Mouse (Mus musculus) layer of hippocampus, adult 11-12 months (tissue): ENCODE results near the gene Stard10.
A peak's percentile ranks its signal among the peaks of the same experiment; 100 is the strongest.

Experiments used
- DNase-seq: peaks from one replicate; pipeline ENCODE4 v3.0.0; 2022; ENCODE audit warnings: low spot score

Stard10 gene

GRCm38 (mm10) chr7:101317014-101317413 is at the start of gene Stard10:
TSS of gene Stard10 (plus strand) at chr7:101317086.
- DNase-seq, result no peak

GRCm38 (mm10) chr7:101267457-101268259 is 49.2 kb upstream of the Stard10 start:
- DNase-seq, result peak; percentile 32

GRCm38 (mm10) chr7:101271602-101272001 is 45.3 kb upstream of the Stard10 start:
- no peak for DNase-seq

GRCm38 (mm10) chr7:101272466-101273160 is 44.3 kb upstream of the Stard10 start:
- no peak for DNase-seq

- no peak for DNase-seq
These were observed 34.2 kb upstream of the Stard10 start for GRCm38 (mm10) chr7:101282721-101283120.

GRCm38 (mm10) chr7:101284504-101284903 is 32.4 kb upstream of the Stard10 start:
- DNase-seq, result no peak

- DNase-seq, result no peak
These were observed 30.0 kb upstream of the Stard10 start for GRCm38 (mm10) chr7:101286891-101287290.

GRCm38 (mm10) chr7:101287820-101288219 is 29.1 kb upstream of the Stard10 start:
- no peak for DNase-seq

GRCm38 (mm10) chr7:101288436-101288835 is 28.4 kb upstream of the Stard10 start:
- no peak for DNase-seq

- DNase-seq, result no peak
These were observed 26.5 kb upstream of the Stard10 start for GRCm38 (mm10) chr7:101290401-101290800.

GRCm38 (mm10) chr7:101291211-101291610 is 25.7 kb upstream of the Stard10 start:
- no peak for DNase-seq

GRCm38 (mm10) chr7:101291641-101292040 is 25.2 kb upstream of the Stard10 start:
- no peak for DNase-seq

GRCm38 (mm10) chr7:101292086-101292485 is 24.8 kb upstream of the Stard10 start:
- DNase-seq, result no peak

- no peak for DNase-seq
These were observed 24.2 kb upstream of the Stard10 start for GRCm38 (mm10) chr7:101292696-101293095.

GRCm38 (mm10) chr7:101293138-101293537 is 23.7 kb upstream of the Stard10 start:
- no peak for DNase-seq

- DNase-seq, result no peak
These were observed 23.3 kb upstream of the Stard10 start for GRCm38 (mm10) chr7:101293611-101294010.

- no peak for DNase-seq
These were observed 21.4 kb upstream of the Stard10 start for GRCm38 (mm10) chr7:101295438-101295837.

GRCm38 (mm10) chr7:101296252-101297022 is 20.4 kb upstream of the Stard10 start:
- peak; percentile 85 for DNase-seq

GRCm38 (mm10) chr7:101297023-101297405 is 19.9 kb upstream of the Stard10 start:
- DNase-seq, result no peak

- no peak for DNase-seq
These were observed 18.5 kb upstream of the Stard10 start for GRCm38 (mm10) chr7:101298375-101298774.

GRCm38 (mm10) chr7:101301361-101301880 is 15.5 kb upstream of the Stard10 start:
- DNase-seq, result no peak

- DNase-seq, result peak; percentile 89
These were observed 14.9 kb upstream of the Stard10 start, which contains the start of gene Atg16l2 for GRCm38 (mm10) chr7:101301881-101302456. TSS of gene Atg16l2 (minus strand) at chr7:101302251.
